Mouse (Mus musculus): ENCODE results near the gene Ppp2r5c. TPM values are rescaled to one million over a fixed set of nuclear protein-coding genes. Genes with fewer than 3 reads are reported as not detected.
A peak's percentile ranks its signal among the peaks of the same experiment; 100 is the strongest.

Gene Ppp2r5c
- 10 to 100 TPM; 61.1 to 68.9 TPM for total RNA-seq (2021)
- long read RNA-seq, experiment 1, full-length matches to known transcripts: 5 of 19 reads
- long read RNA-seq, experiment 1, partial matches to known transcripts: 2 of 19 reads
- long read RNA-seq, experiment 1, other reads (novel, unspliced or antisense): 12 of 19 reads
- long read RNA-seq, experiment 2, full-length matches to known transcripts: 7 of 25 reads
- long read RNA-seq, experiment 2, partial matches to known transcripts: 2 of 25 reads
- long read RNA-seq, experiment 2, other reads (novel, unspliced or antisense): 16 of 25 reads

DNA sequence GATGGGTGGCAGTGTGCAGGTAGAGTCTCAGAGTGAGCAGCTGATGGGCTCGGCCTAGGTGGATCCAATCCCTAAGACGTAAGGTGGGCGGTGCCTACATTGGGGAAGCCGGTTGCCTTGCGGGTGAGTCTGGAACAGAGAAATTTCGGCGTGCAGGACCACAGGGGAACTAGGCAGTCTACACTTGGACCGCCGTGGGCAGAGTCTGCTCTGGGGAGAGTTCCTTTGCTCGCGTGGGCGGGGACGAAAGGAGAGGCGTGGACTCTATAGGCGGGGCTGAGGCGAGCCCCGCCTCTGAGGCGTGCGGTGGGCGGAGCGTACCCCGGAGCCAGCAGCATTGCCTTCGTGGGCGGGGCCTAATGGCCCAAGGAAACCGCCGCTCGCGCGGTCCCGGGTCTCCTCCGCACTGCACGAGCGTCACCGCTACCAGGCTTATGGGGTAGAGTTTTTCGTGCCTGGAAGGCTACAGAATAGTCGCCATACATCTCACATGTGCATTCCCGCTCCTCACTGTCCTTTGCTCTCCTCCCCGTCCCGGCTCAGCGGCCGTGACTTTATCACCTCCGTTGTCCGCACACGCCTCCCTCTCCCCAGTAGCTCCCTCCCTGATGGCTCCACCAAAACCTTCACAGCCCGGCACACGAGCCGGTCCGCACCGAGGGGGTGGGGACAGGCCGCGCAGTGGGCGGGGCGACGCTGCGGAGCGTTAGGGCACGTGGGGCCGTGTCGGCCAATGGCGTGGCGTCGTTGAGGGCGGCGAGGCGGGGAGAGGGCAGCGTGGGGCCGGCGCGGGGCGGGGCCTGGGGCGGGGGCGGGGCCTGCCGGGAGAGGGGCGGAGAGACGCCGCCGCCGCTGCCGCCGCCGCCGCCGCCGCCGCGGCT lies at the start of gene Ppp2r5c:
Gene Ppp2r5c, plus strand, starts transcription at position 831 of the 881 bp plus-strand sequence.
- peak; percentile 92 to 95 for DNase-seq
- intact Hi-C loops (cut with DNase I): loop anchor here (5.0 kb wide), 1 partner anchor 396 kb away; the partner anchor contains the start of gene Mok

- intact Hi-C loops (cut with DNase I): loop anchor here (2.0 kb wide), 1 partner anchor 1496 kb away; no protein-coding TSS in a partner anchor
- peak; percentile 55 to 65 for DNase-seq
Measured at GRCm38 (mm10) chr12:110398351-110398750, 48.6 kb upstream of the Ppp2r5c start.

GRCm38 (mm10) chr12:110399161-110399560 lies 47.8 kb upstream of the Ppp2r5c start:
- intact Hi-C loops (cut with DNase I): loop anchor here (2.0 kb wide), 1 partner anchor 1496 kb away; no protein-coding TSS in a partner anchor
- no peak for DNase-seq

- intact Hi-C loops (cut with DNase I): no loop called here
- DNase-seq: no peak
Measured at GRCm38 (mm10) chr12:110400936-110401335, 46.0 kb upstream of the Ppp2r5c start.

DNA sequence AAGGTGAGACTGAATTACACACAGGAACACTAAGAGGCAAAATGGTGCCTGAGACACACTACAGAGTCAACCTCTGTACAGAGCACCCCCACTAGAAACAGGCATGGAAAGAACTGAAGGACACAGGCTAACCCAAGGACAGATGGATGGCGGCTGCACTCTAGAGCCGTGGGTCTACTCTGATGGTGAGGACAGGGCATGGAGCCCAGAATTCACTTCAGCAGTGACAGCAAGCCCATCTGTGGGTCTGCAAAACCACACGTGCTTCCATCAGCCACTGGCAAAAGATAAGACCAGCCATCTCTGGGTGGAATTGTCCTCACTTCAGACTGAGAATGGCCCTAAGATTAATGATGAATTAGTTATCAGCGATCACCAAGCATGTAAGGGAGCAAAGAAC lies 45.0 kb upstream of the Ppp2r5c start:
- DNase-seq: no peak
- intact Hi-C loops (cut with DNase I): no loop called here

GRCm38 (mm10) chr12:110416244-110416643 lies 30.7 kb upstream of the Ppp2r5c start:
- intact Hi-C loops (cut with DNase I): no loop called here
- no peak for DNase-seq

- DNase-seq: no peak
- intact Hi-C loops (cut with DNase I): no loop called here
Measured at GRCm38 (mm10) chr12:110417023-110417986, 29.6 kb upstream of the Ppp2r5c start.

GRCm38 (mm10) chr12:110417987-110418734 lies 28.8 kb upstream of the Ppp2r5c start:
- intact Hi-C loops (cut with DNase I): no loop called here
- no peak for DNase-seq

GRCm38 (mm10) chr12:110418735-110419350 lies 28.1 kb upstream of the Ppp2r5c start:
- no peak for DNase-seq
- intact Hi-C loops (cut with DNase I): no loop called here

- intact Hi-C loops (cut with DNase I): loop anchor here (5.0 to 10.0 kb wide), 2 partner anchors 282 to 395 kb away; partner anchors contain the start of gene Hsp90aa1
- DNase-seq: no peak
Measured at GRCm38 (mm10) chr12:110419879-110420278, 27.0 kb upstream of the Ppp2r5c start.

DNA sequence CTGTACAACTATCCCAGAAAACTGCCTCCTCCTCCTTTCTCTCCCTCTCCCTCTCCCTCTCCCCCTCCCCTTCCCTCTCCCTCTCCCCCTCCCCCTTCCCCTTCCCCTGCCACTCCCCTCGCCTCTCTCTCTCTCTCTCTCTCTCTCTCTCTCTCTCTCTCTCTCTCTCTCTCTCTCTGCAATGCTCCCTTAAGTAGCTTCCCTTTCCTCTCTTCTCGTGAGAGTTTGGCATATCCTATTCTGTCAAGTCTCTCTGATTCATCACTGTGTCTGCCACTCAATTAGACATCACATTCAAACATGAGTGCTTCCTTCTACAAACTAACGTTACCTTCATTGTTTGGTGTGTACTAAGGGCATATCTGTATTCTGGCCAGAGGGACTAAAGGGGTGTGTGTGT lies 25.6 kb upstream of the Ppp2r5c start:
- intact Hi-C loops (cut with DNase I): loop anchor here (5.0 to 10.0 kb wide), 2 partner anchors 281 to 393 kb away; partner anchors contain the start of gene Hsp90aa1
- DNase-seq: no peak

DNA sequence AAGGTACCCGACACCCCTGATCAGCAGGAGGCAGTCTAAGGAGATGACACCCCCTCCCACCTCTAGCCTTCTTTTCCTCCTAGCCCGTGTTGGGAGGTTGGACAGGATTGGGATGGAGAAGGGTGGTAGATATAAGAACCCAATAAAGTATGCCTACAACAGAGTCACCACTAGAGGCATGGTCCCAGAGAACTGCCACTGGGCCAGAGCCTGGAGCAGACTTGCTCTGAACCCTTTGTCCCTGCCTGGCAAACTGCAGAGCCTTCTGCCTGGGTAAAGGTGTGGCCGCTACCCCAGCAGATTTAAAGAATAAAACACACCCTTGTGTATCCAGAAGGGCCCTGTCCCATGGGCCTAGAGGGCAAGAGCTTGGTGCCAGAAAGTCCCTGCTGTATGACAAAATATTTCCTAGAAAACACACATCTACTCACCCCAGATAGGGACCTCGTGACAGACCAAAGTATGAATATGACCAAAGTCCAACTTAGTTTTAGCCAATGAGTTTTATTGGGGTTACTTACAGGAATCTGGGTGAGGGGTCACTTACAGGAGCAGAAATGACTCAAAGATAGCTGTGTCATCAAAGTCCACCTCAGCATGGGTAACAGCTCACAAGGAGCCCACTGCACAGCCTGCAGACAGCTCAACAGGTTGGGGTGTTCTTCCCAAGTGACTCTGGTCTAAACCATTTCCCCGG lies 22.8 kb upstream of the Ppp2r5c start:
- intact Hi-C loops (cut with DNase I): loop anchor here (5.0 to 10.0 kb wide), 2 partner anchors 278 to 391 kb away; partner anchors contain the start of gene Hsp90aa1
- no peak for DNase-seq

DNA sequence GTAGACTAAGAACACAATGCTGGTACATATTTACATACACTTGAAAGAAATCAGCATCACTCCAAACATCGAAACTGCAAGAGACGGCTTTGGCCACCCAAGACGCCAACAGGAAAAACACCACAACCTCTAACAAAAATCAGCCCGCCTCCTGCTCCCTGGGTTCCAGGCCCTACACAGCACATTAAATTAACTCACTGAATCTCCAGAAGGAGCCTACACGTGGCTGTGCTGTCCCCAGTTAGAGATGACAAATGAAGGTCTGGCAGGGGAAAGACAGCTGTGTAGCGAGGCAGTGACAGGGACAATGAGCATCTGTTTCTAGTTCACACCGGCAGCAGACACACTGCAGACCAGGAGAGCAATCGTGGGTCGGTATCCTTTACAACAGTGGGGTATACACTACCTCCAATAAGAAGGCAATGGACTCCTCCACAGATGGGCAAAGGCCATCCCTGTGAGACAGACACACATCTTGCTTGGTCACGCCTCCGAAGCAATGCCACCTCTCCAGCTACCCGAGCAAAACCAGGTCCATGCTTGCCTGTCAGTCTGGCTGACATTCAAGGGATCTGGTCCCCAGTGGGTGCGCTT lies 20.4 kb upstream of the Ppp2r5c start:
- no peak for DNase-seq
- intact Hi-C loops (cut with DNase I): loop anchor here (10.0 kb wide), 1 partner anchor 388 kb away; no protein-coding TSS in a partner anchor

DNA sequence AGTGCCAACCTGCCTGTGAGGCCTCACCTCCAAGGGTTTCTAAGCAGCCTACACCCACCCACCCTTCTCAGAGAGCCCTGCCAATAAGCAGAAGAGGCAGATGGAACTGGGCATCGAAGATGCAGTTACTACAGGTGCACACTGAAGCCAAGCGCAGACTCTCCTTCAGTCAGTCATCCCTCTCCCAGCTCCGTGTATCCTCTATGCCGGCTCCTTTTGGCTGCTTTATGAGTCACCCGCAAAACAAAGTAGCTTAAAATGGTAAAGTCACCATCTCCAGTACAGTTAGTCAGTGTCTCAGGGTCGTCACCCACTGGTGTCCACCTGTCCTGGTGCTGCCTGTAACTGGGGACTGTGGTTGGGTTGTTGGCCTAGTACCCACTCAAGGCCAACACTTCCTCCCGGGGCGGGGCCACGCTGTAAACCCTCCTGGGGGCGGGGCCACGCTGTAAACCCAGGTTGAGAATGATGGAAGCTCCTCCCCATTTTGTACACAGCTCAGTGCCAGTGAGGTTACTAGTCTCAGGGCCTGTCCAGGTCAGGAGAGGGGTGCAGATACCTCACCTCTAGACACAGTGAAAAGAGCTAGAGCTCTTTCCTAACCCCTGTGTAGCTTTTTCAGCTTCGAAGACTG lies 17.5 kb upstream of the Ppp2r5c start:
- no peak for DNase-seq
- intact Hi-C loops (cut with DNase I): loop anchor here (10.0 kb wide), 1 partner anchor 385 kb away; no protein-coding TSS in a partner anchor

- DNase-seq: no peak
- intact Hi-C loops (cut with DNase I): loop anchor here (10.0 kb wide), 1 partner anchor 385 kb away; no protein-coding TSS in a partner anchor
Measured at GRCm38 (mm10) chr12:110429990-110430389, 16.9 kb upstream of the Ppp2r5c start.

DNA sequence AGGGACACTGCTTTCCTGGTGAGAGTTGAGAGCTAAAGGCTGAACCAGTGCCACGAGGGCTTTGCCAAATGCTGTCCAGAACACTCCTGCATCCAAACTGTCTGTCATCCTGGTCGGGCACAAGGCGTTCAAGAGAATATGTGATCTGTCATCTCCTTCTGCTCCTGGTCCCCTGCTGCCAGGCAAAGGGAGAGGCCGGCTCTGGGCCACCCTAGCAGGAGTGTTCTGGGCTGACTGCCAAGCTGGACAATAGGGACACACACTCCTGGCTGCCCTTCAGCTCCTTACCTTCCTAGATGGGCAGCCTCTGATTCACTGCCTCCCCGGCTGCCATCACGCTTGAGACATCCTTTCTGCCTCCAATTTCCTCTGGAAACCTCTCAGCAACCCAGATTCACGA lies 15.1 kb upstream of the Ppp2r5c start:
- no peak for DNase-seq
- intact Hi-C loops (cut with DNase I): no loop called here
